Mouse (Mus musculus): ENCODE data around the gene Olfr19. TPM values are rescaled to one million over a fixed set of nuclear protein-coding genes. Genes with fewer than 3 reads are reported as not detected.
"Not testable (repeated sequence)": the region's sequence is repeated elsewhere in the genome, so short reads cannot be mapped to it uniquely, and the experiment has no call there.

The Olfr19 gene
- not detected in 2 replicates for total RNA-seq (2021)
- long read RNA-seq, experiment 1 = 0 reads
- long read RNA-seq, experiment 2 = 0 reads

DNA sequence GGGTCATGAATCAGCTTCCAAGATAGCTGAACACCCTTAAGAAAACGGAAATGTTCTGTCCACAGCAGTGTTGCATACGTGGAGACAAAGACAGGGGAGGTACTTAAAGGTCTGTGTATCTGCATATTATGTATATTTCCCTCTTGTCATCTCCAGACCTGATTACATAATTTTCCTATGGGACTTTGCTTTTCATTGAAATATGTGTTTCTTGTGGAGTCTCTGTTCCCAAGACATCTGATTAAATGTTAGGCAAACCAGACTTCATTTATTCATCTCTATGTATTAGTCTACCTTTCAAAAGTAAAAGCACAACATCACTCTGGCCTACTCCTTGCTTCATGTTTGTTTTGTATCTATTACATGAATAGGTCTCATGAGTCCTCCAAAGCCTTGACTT lies at the start of gene Olfr19:
Olfr19 (minus strand) TSS at position 101 of the 400 bp plus-strand sequence.
- DNase-seq = no peak

DNA sequence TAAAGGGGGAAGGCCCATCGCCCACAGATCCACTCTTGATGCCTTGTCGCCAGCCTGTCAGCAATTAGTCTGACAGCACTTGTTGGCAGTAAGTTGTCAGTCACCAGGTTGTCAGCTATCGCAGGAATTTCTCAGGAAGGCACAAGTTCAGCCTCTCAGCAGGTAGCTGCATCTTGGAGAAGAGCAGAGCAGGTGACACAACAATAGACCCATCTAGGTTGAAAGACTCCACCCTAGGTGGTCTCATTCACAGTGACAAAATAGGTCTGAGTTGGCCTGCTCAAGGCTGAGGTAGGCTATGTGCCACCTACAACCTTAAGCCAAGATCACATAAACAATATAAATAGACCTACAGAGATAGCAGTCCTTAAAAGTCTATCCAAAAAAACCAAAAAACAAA lies 8.8 kb upstream of the Olfr19 start:
- no peak for DNase-seq

DNA sequence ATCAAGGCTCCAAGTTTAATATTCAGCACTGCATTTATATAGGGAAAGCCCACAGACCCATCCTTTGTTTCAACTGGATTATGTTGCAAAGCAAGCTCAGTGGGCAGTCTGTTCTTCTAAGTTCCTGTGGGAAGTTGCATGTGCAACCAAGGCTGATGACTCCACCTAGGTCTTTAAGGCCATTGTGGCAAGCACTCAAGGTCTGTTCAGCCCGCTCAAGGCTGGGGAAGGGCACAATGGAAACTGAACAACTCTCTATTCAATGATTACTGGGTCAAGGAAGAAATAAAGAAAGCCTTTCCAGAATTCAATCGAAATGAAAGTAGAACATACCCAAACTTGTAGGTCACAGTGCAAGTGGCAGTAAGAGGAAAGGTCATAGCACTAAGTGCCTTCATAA lies 7.8 kb upstream of the Olfr19 start:
- DNase-seq = peak; percentile 44

DNA sequence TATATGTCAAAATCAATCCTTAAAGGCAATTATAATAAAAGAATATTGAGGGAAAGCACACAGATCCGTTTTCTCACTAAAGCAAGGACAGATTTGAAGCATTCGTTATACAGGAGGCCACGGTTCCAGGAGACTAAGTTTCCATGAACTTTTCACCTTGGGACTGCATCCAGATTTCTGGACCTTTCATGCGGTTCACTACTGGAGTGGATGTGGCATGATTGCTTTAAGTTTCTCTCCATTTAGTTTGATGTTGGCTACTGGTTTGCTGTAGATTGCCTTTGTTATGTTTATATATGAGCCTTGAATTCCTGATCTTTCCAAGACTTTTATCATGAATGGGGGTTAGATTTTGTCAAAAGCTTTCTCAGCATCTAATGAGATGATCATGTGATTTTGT lies 11.2 kb downstream of the Olfr19 start:
- no peak for DNase-seq

DNA sequence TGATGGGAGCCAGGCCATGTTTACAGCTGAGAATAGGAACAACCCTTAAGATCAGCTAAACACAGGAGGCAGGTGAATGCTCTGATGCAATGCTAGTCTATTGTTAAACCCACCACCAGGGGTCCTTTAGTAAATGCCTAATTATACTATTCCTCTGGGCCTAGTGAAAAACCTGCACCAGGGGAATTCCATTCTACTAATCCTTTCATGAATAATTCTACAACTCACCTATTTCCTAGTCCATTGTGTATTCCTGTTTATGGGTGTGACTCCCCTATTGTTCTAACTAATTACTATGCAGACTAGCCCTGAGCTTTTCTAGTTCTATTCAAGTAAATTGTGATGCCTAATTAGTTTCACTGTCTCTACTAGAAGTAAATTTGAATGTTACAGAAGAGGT lies 11.7 kb downstream of the Olfr19 start:
- DNase-seq = not testable (repeated sequence)

DNA sequence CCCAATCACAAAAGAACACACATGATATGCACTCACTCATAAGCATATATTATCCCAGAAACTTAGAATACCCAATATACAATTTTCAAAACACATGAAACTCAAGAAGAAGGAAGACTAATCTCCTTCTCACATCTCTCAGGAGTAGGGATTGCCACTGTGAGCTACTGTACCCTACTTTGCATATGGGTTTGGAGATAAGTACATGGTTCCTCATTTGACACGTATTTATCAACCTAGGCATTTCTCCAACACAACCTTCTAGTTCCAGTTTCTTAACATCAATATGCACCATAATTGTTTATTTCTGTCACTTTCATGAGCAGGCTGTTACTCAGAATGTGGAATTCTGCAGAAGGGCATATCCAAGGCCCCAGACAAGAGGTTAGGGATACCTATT lies 31.1 kb downstream of the Olfr19 start:
- DNase-seq = no peak

DNA sequence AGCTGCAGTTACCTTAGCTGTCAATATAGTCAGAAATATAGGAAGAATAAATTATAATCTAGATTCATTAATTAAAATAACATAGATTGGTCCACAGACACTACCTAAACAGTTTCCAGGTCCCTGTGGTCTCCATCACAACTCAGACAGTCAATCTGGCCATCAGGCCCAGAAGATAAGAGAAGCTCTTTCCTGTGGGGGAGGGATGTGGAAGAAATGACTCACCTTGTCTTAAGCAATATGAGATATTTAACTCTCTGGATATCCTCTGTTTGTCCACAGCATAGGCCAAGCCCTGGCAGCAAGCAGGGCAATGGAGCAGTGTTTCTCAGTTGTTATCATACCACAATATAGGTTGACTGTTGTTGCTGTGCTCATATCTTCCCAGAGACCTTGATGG lies 42.5 kb downstream of the Olfr19 start:
- no peak for DNase-seq

Other genes starting within 250 kb of the Olfr19 start
- 17.8 and 21.4 TPM in 2 replicates for gene Fgd4, start 75.9 kb downstream of the Olfr19 start, total RNA-seq (2021)
- 0.44 and 0.53 TPM in 2 replicates for gene Spag6l, start 153.1 kb upstream of the Olfr19 start, total RNA-seq (2021)
- 0.41 TPM in 1 of 2 replicates, not detected in the other for gene Igll1, start 187.6 kb upstream of the Olfr19 start, total RNA-seq (2021)
- gene Top3b, start 194.3 kb upstream of the Olfr19 start, total RNA-seq (2021) = 57.0 and 72.3 TPM in 2 replicates
- 1.5 TPM in 1 of 2 replicates, not detected in the other for gene Vpreb1, start 194.4 kb upstream of the Olfr19 start, total RNA-seq (2021)
- gene Ppm1f, start 220.1 kb upstream of the Olfr19 start, total RNA-seq (2021) = 37.8 and 39.0 TPM in 2 replicates

Data from adrenal gland, postnatal 14 days (tissue).